Mouse (Mus musculus) small intestine, adult 2 months (tissue): ENCODE data around the gene Tmub2.

Experiments
- CTCF ChIP-seq: fragments of 200-500 bp; IDR thresholded peaks from 2 replicates; pipeline ENCODE4 v1.5.1; 2012; ENCODE audit warnings: low read depth, mild to moderate bottlenecking, control low read depth, inconsistent platforms, low read length, moderate library complexity, mixed read lengths; ENCODE audit not compliant: insufficient replicate concordance, insufficient read length; ENCODE audit errors: extremely low read depth
- POLR2A ChIP-seq: fragments of 200-500 bp; IDR thresholded peaks from 2 replicates; pipeline ENCODE4 v1.6.1; 2012; ENCODE audit warnings: low read depth, mild to moderate bottlenecking, control low read depth, inconsistent platforms, low read length, moderate library complexity

GRCm38 (mm10) chr11:102304141-102304540 is 19.4 kb downstream of the Tmub2 start:
- no peak for TF ChIP-seq CTCF
- no peak for TF ChIP-seq POLR2A
